Mouse (Mus musculus) heart, postnatal 14 days (tissue): Measurements from ENCODE around the gene Eif4e. TPM values are rescaled to one million over a fixed set of nuclear protein-coding genes. Genes with fewer than 3 reads are reported as not detected.
"Not testable (repeated sequence)": the region's sequence is repeated elsewhere in the genome, so short reads cannot be mapped to it uniquely, and the experiment has no call there.

ENCODE experiments used
- DNase-seq, 2 experiments: peaks; one replicate each; pipeline ENCODE4 v3.0.0; 2021 to 2022
- intact Hi-C: fragments of 180-260 bp; cut with DNase I; formaldehyde crosslinking; loops from one replicate; pipeline ENCODE4 v1.15.1; 2025
- total RNA-seq, 2 experiments: library from RNA; stranded (reverse); gene quantifications; 2 replicates each; pipeline ENCODE4 v1.2.3; 2021

The Eif4e gene
- total RNA-seq, 2 experiments from 2014 or later: 122 to 134 TPM

DNA sequence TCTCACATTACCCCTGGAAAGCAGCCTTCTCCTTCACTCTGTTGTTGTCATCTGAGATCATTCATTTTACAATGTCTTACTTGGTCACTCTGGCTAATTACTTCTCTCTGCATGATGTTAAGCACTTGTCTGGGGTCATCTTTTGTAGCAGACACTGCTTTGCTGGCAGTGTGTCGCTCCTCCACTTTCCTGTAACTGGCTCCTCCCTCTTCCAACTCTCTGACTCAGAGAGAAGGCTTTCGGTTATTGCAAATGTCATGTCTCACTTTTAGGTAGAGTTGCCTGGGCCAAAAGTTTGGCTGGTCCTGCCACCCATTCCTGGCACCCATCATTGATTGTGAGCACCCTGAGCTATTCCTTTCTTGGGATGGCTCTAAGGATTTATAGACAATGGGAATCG is 11.2 kb upstream of the Eif4e start:
- intact Hi-C loops: no loop called here
- no peak for DNase-seq

DNA sequence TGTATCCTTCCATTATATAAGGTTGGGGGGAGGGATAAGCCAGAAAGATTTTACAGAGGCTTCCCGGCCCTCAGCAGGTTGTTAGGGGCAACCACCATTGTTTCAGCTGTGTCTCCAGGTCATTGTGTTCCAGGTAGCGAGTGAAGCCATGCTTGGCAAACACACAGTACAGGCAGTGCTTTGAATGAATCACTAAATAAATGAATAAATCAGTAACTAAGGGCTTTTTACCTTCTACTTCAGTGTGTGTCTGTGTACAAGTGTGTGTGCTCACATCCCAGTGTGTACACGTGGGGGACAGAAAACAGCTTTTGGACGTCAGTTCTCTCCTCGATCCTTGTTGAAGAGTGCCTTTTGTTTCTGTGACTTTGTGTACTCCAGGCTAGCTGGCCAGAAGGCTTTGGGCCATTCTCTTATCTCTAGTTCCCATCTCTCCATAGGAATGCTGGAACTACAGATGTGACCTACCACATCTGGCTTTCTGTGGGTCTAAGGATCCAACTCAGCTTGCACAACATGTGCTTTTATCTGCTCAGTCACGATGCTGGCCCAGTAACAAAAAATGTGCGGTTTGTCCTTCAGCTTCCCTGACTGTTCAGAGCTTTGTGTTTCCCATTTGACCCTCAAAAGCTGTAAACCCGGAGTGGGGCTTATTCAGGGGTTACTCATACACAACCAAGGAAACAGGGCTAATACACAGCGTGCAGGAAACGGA is 10.2 kb upstream of the Eif4e start:
- no peak for DNase-seq
- intact Hi-C loops: no loop called here

DNA sequence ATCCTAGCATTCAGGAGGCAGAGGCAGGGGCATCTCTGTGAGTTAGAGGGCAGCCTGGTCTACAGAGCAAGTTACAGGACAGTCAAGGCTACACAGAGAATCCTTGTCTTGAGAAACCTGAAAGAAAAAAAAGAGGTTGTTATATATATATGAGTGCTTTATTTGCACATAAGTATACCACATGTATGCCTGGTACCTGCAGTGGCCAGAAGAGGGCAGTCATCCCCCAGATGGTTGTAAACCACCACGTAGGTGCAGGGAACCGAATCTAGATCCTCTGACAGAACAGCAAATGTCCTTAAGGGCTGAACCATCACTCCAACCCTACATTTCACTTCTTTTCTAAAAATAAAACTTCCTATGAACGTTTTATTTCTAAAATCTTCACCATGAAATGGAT is 8.1 kb upstream of the Eif4e start:
- intact Hi-C loops: no loop called here
- no peak for DNase-seq

DNA sequence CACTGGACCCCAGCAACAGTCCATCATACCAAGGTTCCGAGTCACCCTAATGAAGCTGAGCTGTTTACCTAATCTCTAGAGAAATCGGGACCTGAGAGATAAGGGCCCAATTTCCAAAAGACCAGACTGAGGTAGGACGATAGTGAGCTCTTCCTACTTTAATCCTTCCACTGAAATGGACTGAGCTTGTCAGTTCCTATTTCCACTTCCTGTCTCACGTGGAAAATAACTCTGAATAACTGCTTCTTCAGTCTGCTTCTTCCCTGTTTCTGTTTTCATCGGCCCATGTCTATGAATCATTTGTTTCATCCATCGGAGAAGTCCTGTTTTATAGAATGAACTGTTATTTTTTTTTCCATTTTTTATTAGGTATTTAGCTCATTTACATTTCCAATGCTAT is 6.8 kb upstream of the Eif4e start:
- no peak for DNase-seq
- intact Hi-C loops: no loop called here

DNA sequence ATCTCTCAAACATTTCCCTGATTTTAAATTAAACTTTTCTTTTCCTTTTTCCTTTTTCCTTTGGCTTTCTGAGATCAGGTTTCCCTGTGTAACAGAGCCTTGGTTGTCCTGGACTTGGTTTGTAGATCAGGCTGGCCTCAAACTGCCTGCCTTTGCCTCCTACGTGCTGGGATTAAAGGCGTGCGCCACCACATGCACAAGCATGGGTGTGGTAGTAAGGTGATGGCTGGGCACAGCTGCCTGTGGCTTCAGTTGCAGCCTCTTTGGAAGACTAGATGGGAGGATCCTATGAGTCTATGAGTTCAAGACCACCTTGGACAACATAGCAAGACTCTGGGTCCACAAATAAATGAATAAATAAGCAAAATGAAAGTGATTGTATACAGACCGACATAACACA is 2.0 kb upstream of the Eif4e start:
- DNase-seq: no peak
- intact Hi-C loops: loop anchor here (10.0 kb wide), 2 partner anchors 221 to 551 kb away; partner anchors contain the start of genes Rap1gds1 and Tspan5

DNA sequence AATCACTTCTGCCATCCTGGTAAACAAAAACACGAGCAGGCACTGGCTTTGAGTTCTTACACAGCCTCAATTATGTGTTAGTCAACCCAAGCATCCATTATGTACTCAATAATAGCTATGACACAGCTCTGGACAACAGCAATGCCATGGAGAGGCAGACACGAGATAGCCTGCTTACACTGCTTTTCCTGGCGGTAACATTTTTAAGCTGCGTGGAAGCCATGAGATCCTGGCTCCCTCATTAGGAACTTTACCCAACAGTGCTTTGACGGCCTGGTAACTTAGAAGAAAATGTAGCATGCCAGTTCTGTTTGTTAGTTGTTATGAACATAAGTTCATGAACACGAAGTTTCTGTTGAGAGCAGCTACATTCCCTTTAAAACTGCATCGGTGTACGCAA is 485 bp upstream of the Eif4e start:
- no peak for DNase-seq
- intact Hi-C loops: loop anchor here (5.0 to 10.0 kb wide), 3 partner anchors 83 to 549 kb away; partner anchors contain the start of genes Adh5, Rap1gds1 and Tspan5

DNA sequence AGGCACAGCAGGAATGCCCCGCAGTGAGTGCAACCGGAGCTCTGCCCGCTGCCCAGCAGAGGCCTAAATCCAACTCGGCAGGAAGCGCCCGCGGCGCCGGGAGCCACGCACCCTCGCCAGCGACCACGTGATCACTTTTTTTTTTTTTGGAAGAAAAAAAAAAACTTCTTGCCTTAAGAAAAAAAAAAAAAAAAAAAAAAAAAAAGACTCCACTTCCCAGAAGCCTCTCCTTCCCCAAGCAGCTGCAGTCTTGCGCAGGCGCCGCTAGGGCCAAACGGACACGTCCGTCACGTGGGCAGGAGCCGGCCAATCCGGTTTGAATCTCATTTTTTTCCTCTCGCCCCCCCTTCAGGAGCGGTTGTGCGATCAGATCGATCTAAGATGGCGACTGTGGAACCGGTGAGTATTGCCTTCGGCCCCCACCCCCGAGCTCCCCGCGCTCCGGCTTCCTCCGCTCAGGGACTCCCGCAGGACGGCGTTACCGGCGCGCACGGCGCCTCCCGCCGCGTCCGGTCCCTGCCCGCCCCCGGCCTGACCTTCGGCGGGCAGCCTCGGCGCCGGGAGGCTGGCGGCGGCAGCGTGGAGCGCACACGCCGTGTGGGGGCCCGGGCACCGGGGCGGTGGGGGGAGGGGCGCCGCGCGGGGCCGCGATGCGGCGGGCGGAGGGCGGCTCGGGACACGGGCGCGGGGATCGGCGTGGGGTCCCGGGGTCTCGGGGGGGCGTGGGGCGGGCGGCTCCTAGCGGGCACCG is 1.1 kb downstream of the Eif4e start:
- intact Hi-C loops: loop anchor here (2.0 to 10.0 kb wide), 4 partner anchors 38 to 548 kb away; partner anchors contain the start of genes Adh5, Metap1, Rap1gds1 and Tspan5

DNA sequence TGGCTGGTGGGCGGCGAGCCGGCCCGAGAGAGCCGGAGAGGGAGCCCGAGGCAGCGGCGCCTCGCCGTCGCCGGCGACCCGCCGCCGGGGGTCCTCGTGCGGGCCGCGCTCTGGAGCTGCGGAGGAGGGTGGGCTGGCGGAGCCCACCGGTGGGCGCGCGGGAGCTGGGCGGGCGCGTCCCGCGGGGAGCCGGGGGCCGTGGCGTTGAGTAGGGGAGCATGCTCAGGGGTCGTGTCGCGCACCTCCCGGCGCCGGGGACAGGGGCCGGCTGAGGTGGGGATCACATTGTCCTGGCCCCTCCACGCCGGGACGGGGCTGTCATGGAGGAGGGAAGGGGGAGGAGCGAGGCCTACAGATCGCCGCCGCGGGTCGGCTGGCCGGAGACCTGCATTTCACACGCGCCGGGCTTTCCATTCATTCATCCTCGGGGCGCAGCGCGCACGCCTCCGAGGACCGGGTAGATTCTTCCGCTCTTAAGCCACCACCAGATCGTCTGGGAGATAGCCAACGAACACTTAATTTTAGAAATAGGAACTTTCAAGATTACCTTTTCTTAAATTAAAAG is 1.8 kb downstream of the Eif4e start:
- intact Hi-C loops: loop anchor here (2.0 to 10.0 kb wide), 4 partner anchors 39 to 547 kb away; partner anchors contain the start of genes Adh5, Metap1, Rap1gds1 and Tspan5
- peak; percentile 71 to 75 for DNase-seq

More for the DNA sequence above, 1.1 kb downstream of the Eif4e start:
- DNase-seq: peak; percentile 95

DNA sequence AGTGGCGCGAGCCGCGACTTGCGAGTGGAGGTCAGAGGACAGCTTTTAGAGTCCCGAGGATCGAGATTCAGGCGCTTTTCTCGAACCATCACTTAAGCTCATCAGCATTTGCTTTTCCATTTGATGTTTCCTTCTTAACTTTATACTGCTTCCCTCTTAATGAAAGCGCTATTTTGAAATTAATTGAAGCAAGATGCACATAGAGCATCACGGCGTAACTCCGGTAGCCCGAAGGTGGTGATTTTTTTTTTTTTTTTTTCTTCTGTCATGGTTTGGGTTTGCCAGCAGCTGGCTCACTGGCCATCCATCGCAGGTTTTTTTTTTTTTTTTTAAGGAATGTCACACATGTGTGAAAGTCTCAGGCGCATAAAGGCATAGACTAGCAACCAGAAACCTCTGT is 2.3 kb downstream of the Eif4e start:
- intact Hi-C loops: loop anchor here (5.0 to 10.0 kb wide), 3 partner anchors 86 to 547 kb away; partner anchors contain the start of genes Adh5, Rap1gds1 and Tspan5
- no peak for DNase-seq

DNA sequence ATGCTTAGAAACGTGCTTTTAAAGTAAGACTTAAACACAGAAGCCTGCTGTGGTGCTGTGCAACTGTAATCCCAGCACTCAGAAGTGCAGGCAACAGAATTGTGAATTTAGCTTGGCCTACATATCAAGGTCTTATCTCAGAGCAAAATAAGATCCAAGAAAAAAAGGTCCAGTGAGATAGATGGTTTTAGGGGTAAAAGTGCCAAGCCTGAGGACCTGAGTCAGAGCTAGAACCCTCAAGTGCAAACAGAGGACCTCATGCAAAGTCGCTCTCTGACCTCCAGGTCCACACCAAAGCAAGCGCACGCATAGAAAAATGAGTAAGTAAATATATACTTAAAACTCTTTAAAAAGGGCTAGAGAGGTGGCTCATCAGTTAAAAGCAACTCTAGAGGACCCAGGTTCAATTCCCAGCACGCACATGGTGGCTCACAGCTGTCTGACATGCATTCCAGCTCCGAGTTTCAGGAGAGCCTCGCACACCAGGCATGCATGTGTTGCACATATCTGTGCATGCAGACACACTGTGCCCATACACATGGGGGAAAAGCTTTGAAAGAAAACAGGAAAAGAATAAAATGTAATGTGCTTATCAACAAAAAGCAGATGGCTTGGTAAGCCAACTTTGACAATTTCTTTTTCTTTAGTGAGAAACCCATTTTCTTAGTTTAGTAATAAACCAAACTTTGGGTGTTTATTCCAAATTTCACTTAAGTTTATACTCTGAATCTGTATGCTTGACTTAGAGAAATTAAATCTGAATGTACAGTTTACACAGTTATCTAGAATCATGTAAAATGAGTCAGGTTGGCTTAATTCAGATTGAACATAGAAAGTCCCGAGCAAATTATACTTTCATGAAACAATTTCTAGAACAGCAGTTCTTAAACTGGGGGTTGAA is 4.8 kb downstream of the Eif4e start:
- no peak for DNase-seq
- intact Hi-C loops: no loop called here

DNA sequence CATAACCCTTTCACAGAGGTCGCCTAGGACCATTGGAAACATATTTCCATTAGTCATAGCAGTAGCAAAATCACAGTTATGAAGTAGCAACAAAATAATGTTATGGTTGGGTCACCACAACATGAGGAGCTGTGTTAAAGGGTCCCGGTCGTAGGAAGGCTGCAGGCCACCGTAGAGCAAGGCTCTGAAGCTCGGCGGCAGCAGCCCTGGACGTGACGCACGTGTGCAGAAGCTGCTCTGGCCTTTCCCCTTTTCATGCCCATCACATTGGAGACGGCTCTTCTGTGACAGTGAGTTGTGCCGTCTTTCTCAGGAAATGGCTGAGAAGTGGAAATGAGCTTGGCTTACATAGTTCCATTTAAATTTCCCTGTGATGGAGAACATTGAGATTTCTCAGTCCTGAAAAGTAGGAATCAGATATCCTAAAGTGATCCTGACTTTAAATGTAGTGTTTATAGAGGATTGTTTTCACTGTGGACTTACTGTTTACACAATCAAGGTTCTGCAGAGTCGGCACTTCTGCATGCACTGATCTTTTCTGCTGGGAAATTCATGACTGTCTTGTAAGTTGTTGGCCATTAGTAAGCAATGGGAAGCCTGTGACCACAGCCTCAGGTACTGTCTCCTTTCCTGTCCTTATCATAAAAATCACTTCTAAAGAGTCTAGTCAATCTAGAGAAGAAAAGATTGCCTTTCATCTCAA is 5.7 kb downstream of the Eif4e start:
- no peak for DNase-seq
- intact Hi-C loops: no loop called here

DNA sequence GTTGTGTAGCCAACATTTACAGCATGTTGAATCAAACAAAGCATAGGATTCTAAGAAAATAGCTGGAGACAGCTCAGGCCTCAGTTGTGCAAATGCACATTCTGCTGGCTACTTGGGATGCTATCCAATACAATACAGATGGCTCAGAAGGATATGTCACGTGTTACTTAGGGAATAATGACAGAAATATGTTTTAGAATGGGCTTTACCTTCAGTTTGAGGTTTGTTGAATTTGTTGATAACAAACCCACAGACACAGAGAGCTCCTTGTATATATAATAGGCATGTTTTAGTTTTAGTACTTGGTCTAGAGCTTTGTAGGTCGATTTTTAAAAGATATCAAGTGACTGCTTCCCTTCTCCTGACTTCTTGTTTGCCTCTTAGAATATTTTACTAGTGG is 6.8 kb downstream of the Eif4e start:
- no peak for DNase-seq
- intact Hi-C loops: no loop called here

DNA sequence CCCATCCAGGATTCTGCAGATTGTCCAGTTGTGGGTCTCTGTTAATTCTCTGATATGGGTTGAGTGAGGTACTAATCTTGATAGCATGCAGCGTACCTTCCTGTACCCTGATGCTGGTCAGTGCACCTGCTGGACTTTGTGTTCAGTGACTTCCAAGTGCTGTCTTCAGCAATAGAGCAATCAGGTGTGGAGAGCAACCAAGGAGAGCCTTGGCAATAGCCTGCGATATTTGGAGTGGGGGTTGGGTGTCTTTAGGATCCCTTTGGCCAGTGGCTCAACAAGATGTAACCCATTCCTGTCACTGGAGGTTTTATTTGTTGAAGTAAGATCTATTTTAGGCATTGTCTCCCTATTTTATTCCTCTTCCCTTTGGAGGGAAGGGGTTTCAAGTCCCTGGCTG is 10.1 kb downstream of the Eif4e start:
- intact Hi-C loops: no loop called here
- no peak for DNase-seq

DNA sequence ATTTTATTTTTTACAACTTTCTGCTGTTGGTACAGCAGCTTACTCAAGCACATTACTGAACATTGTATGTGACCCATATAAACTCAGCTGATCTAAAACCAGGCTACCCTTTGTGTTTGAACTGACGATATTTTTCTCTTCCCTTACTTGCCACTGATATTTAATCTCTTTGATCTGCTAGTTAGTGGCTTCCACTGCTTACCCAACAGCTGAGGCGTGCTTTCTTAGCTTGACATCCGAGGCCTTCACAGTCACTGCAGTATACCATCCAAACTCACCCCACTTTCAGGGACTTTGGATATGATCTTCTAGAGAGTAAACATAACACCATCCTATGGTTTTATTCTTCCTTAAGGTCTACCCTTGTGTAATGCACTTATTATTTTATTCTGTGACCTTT is 16.6 kb downstream of the Eif4e start:
- intact Hi-C loops: no loop called here
- DNase-seq: no peak

DNA sequence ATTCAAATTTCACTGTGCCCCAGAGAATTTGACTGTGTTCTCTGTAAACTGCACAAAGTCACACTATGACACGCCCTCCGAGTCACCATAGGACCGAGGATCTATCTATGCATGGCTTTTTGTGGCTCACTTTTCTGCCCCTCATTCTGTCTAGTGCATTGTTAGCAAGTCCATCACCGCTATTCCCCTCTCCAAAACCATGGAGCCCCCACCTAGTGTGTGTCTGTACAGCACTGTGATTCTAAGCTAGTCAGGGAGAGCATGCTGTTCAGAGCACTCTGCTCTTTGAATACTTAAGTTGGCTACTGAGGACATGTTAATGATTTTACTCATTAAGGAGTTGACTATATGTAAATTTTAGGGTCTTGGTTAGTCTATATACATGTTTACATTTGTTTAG is 18.1 kb downstream of the Eif4e start:
- intact Hi-C loops: no loop called here
- no peak for DNase-seq

DNA sequence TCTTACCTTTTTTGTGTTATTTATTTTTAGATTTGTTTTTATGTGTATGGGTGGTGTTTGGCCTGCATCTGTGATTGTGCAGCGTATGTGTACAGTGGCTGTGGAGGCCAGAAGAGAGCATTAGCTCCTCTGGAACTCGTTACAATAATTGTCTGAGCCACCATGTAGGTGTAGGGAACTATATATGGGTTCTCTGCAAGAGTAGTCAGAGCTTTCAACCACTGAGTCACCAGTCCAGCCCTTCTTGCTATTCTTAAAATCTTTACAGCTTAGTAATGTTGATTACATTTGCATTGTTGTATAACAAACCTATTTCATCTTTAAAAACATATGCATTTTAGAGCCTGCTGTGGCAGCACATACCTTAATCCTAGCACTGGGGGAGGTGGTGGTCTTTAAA is 20.7 kb downstream of the Eif4e start:
- intact Hi-C loops: no loop called here
- no peak for DNase-seq

DNA sequence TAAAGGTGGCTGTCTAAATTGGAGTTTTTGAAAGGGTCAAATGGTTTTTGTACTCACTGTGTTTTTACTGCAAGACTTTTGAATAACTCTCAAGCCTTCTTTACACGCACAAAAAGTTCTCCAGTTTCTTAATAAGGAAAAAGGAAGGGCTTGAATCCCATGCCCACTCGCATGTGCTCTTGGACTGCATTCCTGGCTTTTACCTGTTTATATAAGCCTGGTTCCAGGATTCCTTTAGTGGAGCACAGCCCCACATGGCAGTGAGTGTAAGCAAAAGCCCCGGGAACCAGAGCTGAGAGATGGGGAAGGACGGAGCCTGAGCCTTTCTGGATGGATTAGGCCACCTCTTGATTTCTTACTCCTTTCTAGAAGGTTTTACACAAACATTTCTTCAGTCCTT is 23.1 kb downstream of the Eif4e start:
- DNase-seq: no peak
- intact Hi-C loops: no loop called here

DNA sequence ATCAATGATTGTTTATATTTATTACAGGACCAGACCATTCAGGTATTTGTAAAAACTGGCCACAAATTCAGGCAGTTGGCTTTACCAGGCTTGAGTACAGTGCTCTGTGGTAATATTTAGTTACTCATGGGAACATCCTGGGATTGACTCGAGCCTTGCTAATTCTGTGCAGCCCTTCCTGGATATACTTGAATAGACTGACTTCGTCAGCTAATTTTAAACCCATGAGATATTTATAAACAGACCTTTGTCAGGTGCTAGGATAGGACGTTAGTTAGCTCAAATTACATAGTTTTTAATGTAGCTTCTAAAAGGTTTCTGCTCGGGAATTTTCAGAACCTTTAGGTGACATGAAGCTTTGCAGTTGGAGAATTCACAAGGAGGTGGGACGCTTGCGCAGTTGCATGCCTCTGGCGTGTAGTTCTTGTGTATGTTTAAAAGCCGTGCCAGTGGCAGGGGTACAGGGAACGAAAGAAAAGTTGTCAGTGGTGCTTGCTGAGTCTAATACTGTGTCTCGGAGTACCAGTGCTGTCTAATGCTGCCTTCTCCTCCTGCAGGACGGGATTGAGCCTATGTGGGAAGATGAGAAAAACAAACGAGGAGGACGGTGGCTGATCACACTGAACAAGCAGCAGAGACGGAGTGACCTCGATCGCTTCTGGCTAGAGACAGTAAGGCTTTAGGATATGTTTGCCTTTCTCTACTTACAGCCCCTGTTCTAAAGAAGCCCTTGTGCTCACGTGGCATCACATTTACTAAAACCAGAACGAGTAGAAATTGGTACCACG is 24.6 kb downstream of the Eif4e start:
- intact Hi-C loops: no loop called here
- no peak for DNase-seq

DNA sequence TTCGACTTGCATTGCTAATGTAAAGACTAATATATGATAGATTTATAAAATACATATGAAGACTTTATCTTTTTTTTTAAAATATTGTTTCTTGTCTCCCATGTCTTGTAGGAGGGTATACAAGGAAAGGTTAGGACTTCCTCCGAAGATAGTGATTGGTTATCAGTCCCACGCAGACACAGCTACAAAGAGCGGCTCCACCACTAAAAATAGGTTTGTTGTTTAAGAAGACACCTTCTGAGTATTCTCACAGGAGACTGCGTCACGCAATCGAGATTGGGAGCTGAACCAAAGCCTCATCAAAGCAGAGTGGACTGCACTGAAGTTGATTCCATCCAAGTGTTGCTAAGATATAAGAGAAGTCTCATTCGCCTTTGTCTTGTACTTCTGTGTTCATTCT is 29.3 kb downstream of the Eif4e start:
- DNase-seq: not testable (repeated sequence)
- intact Hi-C loops: loop anchor here (5.0 kb wide), 1 partner anchor 352 kb away; no protein-coding TSS in a partner anchor
